Mouse (Mus musculus) right cerebral cortex, adult 18-20 months (tissue): ENCODE data around the gene Agap1.

Source experiments
- DNase-seq: peaks from one replicate; pipeline ENCODE4 v3.0.0; 2022; ENCODE audit warnings: mixed read lengths

Agap1 gene

DNA sequence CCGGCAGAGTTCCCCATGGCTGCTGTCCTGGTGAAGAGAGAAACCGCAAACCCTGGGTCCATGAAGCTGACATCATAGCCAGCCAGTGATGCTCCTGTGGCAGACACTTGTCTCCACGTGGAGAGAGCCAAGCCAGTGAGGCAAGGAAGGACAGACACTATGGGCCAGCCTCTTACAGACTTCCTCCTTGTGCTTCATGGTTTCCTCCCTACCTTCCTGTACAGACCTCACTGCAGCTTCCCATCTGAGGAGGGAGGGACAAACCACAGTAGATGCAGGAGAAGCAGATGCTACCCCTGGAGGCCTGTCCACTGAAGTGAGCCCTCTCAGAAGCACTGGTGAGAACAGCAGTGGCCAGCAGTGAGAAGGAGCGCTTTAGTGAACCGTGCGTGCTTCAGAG, 332.2 kb downstream of the Agap1 start:
- DNase-seq: no peak

DNA sequence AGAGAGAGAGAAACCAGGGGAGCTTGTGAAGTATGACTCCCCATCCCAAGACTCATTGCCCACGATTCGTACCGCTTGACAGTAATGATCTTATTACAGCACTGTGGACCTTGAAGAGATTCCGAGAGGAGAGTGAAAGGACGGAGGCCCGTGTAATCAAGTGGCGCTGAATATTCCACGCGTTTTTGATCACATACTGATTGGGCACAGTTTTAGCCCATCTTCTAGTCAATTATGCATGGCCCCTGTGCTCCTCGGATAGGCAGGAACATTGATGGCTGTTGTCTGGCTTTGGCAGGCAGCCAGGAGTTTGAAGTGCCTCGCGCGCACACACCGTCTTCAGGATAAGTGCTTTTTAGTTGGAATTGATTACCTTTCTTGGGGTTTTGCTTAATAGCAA, 344.1 kb downstream of the Agap1 start:
- no peak for DNase-seq

DNA sequence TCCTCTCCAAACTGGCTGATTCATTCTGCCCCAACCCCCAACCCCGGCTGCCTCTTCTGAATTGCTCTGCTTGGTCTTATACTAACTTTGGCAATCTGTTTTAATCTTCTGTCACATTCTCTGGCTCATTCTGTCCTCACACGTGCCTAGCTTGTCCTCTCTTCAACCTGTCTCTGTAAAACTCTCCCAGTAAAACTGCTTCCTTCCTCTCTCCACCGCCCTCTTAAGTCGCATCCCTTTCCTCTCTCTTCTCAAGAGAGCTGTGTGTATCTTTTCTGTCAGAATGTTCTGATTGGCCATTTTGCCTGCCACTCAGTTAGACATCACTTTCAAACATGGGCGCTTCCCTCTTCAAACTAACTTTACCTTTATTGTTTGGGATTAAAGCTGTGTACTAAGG, 346.9 kb downstream of the Agap1 start:
- DNase-seq: peak; percentile 22

DNA sequence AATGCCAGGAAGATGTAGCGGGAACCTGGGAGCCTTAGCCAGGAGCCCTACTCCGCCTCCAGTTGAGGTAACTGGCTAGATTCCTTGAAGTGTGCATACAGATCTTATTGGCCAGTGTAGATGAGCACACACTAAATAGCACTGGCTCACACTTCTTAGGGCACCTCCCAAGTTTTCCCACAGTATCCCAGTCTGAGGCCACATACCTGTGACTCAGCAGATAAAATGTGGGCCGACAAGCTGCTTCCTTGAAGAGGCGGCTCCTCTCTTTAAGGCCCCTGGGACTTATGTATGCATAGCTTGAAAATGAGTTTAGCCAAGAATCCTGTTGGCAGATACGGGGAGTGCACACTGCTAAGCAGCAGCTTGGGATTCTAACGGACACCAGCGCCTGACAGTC, 350.4 kb downstream of the Agap1 start:
- DNase-seq: peak; percentile 63

DNA sequence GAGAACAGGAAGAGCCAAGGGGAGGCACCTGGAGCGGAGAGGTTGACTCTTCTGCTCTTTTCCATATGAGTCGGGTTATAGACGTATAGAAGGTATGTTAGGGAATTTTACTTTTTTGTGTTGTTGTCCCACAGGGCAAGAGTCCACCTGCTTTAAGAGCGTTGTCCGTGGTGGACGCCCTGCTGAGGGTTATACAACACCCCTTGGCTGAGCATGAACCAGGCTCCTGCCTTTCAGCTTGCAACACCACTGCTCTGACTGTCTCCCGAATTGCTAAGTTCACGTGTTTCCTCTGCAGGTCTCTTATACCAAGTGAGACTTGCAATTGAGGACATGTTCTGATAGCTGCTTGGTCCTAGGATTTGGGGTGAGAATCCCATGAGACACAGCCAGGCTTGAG, 358.2 kb downstream of the Agap1 start:
- no peak for DNase-seq

DNA sequence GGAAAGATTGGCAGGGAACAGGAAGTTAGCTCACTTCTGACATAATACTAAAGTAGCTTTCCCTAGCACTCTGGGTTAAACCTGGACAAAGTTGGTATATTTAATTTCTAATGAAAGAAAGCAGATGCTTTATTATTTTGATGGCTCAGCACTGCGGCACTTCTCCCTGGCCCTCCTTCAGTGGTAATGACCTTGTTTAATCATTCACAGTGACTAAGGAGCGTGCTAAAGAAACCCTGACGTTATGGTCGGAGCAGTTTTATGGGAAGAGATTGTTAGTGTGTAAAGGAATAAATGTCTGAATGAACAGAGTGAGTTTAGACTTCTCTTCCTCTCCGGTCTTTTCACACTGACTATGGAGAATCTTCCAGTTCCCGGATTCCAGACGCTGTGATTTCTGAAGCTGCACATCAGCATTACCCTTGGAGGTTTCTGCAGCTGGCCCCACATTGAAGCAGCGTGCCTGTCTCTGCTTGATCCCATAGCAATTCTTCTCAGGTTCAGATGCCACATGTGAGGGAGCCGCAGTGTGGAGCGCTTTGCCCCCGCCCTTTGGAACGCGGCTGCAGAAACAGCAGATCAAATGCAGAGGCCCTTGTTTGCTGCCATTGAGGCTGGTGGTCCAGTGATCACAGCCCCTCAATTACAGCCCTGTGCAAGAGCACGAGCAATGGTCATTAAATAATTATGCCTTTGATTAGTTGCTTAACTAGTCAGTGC, 362.0 kb downstream of the Agap1 start:
- DNase-seq: no peak

DNA sequence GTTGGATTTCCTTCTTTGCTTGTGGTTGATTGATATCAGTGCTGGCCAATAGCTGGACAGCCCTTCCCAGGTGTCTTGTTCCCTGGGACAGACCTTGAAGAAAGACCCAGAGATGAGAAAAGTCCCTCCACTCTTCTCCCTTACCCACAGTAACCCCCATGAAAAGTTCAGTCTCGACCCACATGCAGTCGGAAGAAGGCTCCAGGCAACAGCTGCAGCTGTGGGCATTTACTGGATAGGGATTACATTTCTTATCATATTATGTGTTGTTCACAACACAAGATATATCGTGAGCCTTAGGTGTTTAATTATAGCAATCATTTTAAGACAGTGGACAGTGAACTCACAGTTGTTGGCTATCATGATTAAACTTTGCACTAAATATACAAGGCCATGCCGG, 367.2 kb downstream of the Agap1 start:
- DNase-seq: no peak

DNA sequence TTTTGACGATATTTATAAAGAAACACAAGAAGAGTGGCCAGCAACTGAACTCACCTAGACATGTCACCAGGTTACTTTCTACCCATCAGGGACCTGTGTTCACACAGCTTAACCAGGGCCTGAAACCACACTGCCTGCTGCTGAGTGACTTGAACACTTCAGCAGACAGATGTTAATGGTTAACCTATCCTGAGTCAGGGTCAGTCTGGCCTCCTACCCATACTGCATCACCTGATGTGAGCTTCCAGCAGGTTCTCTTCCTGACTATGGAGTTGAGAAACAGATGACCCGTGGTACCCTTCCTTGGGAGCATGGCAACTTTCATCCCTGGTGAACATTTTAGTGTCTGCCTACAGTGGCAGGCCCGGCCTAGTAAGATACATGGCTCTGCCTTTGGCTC, 367.8 kb downstream of the Agap1 start:
- DNase-seq: no peak

DNA sequence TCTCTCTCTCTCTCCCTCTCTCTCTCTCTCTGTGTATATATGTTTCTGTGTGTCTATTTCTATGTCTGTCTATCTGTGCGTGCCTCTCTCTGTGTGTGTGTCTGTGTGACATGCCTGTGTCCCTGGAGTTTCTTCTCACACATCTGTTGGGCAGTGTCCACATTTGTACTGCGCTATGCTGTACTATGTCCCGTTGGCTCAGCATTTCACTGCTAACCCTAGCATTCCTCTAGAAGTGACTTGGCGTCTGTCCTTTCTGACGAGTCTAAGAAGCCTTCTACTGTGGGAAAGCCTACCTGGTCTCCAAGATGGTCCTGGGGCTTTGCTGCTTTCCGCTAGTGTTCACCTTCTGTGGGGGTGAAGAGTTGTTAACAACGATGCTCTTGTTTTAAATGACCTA, 368.4 kb downstream of the Agap1 start:
- DNase-seq: no peak

DNA sequence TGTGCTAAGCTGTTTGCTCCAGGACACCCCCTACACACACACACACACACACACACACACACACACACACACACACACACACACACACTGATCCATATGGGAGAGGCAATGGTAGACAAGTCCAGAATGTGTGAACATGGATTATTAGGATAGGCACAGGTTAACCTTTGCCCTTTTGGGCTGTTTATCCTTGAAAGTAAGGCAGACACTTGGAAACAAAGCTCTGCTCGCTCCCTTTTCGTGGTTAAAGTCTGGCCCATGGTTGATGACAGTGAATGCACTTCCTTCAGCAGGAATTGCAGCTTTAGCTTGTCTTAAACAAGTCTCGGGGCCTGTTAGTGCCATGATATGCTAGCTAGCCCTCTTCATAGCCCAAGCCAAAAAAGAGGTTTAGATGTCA, 372.4 kb downstream of the Agap1 start:
- no peak for DNase-seq

DNA sequence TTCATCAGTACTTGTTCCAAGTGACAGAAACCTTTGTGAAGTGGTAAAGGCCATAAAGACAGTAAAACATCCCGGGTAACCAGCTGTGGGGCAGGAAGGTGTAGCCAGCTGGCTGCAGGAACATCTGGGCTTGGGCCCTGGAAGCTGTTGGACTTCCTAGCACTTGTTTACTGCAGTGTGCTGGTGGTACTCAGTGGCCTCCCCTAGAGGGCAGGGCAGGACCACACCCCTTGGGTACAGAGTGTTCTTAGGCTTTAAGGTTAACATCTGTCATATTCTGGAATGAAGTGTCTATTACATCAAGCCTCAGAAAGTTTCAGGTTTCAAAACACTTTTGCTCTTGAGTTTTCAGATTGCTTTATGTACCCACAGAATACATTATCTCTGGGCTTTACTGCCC, 376.5 kb downstream of the Agap1 start:
- no peak for DNase-seq

DNA sequence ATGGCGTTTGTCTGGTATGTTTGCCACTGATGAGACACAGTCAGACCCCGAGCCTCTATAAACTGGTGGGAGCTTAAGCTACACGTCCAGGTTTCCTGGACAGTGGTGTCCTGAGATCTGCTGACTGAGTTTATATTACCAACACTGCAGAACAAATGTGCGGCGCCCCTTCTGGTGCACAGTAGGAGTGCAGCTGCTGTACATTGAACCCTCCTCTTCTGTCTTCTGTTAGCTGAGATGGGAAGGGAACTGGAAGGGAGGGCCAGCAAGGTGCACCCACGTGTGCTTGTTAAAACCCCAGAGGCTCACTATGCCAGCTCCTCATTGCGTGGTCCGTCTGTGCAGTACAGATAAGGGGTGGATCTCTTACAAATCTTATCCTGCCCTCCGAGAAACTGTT, 389.5 kb downstream of the Agap1 start:
- no peak for DNase-seq

DNA sequence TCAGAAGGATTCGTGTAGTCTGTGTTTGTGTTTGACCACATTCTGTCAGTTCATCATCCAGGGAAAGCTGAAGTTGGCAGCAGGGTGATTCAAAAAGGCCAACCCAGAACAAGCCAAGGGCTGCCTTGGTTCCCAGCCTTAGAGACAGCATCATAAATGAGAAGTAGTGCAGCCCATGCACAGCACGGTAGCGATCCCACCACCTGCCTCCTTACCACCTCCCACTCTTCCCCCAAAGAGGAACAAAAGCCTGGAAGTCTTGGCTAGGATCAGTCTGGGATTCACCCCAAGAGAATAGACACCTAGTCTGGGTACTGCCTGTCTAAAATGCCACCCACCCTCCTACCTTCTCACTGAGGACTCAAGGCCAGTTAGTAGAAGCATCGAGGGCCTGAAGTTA, 390.9 kb downstream of the Agap1 start:
- peak; percentile 36 for DNase-seq

DNA sequence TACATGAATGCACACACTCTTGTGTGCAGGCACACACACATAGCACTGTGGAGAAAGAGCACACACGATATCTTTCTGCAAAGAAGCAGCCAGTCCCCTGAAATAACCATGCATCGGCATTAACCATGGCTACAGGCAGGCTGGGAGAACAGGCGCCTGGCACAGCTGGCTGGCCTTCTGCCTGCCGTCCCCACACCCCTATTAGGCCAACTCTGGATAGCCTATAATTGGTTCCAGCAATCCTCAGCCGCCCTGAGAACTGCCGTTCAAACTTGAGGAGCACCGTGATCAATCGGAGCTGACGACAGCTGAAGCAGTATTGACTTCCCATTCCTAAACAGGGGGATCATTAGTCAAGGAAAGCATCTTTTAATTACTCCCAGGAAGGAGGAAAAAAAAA, 391.5 kb downstream of the Agap1 start:
- no peak for DNase-seq

DNA sequence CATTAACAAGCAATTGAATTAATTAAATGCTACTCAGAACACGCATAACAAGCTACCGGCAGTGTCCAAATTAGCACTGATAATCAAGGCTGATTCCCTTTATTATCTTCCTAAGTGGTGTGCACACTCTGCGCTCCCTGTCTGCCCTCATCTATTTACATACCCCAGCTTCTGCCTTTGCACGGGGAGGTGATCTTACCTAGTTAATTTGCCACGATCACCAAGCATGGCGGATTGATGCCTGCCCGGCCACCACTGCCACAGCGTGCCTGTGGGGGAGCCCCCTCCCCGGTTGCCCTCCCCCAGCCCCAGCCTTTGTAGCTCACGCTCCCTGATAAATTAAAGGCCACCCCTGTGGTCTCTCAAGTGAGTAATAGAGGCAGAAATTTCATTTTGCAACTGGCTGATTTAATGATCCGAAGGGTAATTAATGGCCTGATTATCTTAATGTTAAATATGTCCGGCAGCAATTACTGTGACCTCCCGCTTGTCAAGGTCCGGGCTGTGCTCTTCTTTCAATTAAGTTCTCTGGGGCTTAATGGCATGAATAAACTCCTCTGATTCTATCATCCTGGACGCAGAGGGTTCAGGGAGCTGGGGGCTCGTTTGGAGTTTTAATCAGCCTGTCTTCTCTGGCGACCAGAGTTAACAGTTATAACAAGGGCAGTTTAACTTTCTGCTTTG, 393.9 kb downstream of the Agap1 start:
- DNase-seq: no peak

DNA sequence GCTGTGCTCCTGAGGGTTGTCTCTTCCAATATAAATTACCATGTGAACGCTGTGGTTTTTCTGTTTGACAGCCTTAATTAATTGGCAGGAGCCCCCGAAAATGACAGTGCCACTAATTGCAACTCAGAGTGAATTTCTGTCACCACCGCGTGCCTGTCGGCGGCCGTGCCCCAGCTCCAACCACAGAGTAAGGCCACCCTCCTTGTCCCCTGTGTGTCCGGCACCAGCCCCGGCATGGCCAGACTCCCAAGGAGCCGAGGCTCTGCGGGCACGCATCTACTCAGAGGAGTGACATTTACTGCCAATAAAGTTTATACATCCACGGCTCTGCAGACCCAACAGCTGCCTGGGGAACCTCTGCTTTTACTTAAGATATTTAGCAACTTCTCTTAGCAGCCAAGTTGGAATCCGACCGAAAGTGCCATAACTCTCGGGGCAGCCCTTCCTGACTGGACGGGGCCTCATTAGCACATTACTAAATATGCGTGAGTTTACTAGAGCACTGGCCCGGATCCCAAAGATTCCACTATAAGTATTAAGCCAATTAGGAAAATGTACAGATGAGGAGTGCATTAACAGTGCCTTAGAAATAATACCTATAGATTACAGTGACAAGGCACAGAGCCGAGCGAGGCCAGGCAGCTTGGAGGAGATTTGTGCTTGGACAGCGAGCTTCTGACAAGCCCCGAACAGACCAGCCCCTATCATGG, 394.7 kb downstream of the Agap1 start:
- DNase-seq: no peak

DNA sequence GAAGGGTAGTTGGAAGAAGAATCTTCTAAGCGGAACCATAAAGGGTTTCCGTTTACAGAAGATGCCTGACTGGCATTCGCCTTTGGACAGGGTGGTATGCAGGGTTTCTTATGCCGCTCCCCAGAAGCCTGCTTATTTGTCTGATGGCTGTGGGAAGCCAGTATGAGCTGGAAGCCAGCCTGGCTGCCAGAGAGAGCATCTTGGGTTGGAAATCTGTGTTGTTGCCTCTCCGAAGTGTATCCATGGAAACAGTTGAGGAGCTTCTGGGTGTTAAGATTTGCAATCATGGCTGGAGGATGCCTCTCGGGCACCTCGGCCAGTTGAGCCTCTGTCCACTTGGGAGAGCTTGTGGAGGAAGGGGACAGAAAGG, 395.2 kb downstream of the Agap1 start:
- peak; percentile 38 for DNase-seq

DNA sequence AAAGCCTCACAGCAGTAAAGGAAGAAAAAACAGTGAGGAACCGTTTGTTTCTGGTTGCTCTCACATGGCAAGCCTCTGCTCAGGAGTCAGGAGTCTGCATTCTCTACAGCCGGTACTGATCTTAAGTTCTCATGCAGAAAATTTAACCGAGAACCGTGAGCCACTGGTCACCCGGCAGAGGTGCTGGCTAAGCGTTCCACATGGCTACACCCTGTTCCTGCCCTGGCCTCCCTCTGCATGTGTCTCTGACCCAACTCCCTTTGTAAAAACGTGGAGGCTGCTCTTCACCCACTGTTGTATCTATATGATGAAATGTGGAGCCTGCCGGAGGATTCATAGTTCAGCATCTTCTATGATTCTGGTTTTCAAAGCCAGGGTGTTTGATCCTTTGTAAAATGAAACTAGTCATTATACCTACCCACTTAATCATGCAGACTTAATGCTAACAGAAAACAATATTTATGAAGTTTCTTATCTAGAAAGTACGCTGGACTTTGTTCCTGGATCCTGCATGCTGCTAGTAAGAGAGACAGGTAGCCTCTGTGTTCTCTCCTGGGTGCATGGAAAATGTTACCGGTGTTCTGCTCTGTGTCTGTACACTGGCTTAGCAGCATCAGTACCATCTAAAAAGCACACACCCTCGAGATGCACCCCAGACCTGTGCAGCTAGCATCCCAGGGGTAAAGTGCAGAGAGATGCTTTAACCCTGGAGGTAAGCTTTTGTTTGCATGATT, 396.2 kb downstream of the Agap1 start:
- DNase-seq: no peak

DNA sequence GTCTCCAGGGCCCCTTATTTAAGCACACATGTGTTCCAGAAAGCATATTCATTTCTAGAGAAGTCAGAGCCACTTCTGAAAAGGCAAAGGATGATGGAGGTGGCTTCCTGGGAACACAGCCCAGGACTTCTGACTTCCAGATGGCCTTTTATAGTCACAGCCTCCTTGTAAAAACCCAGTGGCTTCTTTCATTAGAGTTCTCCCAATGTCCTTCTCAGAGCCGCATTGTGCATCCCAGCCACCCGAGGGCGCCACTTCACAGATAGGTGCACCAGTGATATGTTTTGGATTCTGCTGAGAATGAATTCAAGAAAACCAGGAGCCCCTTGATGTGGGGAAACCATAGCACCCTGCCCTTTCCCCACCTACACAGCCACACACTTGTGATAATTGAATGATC, 404.6 kb downstream of the Agap1 start:
- peak; percentile 16 for DNase-seq

DNA sequence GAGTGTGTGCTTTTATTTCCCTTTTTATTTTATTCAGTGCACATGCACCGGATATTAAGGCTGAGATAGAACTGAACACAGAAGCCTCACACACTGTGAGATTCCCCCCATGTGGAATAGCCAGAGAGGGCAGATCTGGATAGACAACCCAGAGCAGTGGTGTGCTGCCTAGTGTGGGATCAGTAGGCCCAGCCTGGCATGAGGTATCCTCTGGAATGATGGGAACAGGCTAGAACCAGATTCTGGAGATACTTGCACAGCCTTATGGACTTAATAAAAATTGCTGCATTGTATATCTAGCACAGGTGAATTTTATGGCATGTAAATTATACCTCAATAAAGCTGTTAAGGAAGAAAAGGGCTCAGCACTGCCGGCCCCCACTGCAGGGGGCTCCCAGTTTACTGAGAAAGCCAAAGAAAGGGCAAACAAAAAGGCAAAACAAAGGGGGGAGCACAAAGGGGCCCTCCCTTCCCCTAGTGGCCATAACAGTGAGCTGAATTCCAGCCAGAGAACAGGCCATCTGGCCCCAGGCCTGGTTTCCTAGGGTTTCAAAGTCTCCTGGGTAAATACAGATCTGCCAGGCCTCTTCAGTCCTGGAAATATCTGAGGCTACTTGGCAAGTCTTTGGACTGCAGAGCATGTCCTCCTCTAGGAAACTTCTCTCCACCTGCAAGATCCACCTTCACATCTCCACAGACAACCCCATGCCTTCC, 405.6 kb downstream of the Agap1 start:
- no peak for DNase-seq

DNA sequence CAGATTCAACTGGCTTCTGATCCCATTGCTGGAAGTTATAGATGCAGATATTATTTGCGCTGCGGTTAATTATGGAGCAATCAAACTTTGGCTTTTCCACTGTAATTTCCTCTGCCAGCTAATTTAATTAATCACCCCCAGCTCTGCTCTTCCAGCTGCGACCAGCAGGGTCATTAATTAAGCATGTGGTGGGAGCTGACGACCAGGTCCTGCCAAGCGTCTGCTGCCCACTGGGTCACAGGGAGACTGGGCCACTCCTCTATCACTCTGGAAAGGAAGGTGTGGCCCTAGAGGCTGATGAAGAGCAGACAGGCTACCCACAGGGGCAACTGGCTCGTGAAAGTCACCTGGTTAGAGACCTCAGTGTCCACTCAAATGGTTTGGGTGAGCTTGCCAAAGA, 411.2 kb downstream of the Agap1 start:
- no peak for DNase-seq

DNA sequence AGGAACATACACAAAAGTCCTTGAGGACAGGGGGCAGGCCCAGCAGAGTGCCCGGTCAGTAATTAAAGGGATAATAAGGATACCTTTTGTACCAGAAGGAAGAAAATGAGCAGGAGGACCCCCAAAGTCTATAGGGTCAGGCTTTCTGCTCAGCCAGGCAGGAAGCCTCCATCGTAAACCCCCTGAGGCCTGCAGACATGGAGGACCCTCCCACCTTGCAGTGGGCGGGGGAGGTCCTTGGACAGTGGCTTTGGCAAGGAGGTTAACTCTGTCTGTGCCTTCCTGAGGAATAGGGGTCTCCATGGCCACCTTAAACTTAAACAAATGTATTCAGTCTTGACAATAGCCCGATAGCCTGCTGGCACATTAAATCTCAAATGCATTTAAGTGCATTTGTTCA, 413.2 kb downstream of the Agap1 start:
- DNase-seq: no peak
